Mouse (Mus musculus) E14TG2a.4 (cell line): ENCODE results near the gene Sgk1.

Experiments
- CTCF ChIP-seq: conservative IDR thresholded peaks from 2 replicates; pipeline ENCODE4 v1.5.1; 2014; ENCODE audit warnings: low read length
- NANOG ChIP-seq: IDR thresholded peaks from 2 replicates; pipeline ENCODE4 v1.6.1; 2014; ENCODE audit warnings: borderline replicate concordance, low read length, mixed read lengths
- POU5F1 ChIP-seq: IDR thresholded peaks from 2 replicates; pipeline ENCODE4 v1.6.1; 2014; ENCODE audit warnings: low read length, borderline replicate concordance

DNA sequence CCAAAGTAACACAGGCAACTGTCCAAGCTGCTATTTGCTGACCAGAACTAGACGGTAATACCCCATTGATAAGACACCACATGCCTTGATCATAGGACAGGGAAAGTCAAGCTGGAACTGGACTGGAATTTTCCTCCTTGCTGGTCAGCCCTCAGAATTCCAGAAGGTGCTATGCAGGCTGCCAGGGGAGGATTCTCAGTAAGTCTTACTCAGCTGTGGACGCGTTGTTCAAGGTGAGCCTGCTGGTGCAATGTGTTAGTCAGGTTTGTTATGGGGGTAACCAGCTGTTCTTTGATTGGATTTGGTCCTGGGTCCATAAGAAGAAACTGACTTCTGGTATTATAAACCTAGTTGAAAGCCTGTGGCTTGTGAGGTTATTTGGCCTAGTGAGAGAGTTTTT, 92.8 kb downstream of the Sgk1 start:
- TF ChIP-seq CTCF = no peak
- no peak for TF ChIP-seq NANOG
- TF ChIP-seq POU5F1 = no peak
